Mouse (Mus musculus): ENCODE data around the gene Rpl4. TPM values are rescaled to one million over a fixed set of nuclear protein-coding genes. Genes with fewer than 3 reads are reported as not detected.
"Not testable (repeated sequence)": the region's sequence is repeated elsewhere in the genome, so short reads cannot be mapped to it uniquely, and the experiment has no call there.

Gene Rpl4
- polyA plus RNA-seq, 1 experiment from 2014 or later = 902 TPM

DNA sequence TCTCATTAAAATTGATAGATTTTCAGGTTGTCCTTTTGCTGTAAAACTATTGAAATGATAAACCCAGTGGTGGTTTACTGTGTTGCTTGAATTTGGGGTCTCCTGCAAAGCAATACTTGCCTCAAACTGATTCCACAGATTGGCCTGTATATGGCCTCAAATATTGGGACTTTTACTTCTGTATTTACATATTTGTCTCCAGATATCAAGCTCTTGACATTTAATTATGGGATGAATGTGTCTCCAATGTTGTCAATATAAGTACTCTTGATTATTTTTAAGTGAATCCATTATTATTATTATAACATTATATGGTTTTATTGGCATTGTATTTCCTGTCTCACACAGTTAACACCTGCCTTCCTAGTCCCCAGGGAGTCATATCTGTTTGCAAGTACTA, 1.2 kb downstream of the Rpl4 start:
- Histone ChIP-seq H3K27ac (replicated peaks) (no peak overlapping the region), H3K4me3 (ENCODE audit: low read depth, low read length) (peak overlapping the region; percentile 85), H3K27me3 (ENCODE audit: control insufficient read depth, insufficient read depth, low read length) (no peaks in the 10 kb centered on the region), H3K9ac (ENCODE audit: low read length) (peak overlapping the region; percentile 90; the same call in 1 of the 2 replicates), H3K4me1 (replicated peaks; ENCODE audit: control insufficient read depth, insufficient read depth) (0 out of 2 replicates have a peak, but pooled peaks cover 3% of the 10 kb centered on the region), H3K36me3 (ENCODE audit: control insufficient read depth, insufficient read depth, low read length) (peaks cover 24% of the 10 kb centered on the region), H3K9me3 (ENCODE audit: control insufficient read depth, low read length) (no peaks in the 10 kb centered on the region), H3K4me2 (replicated peaks; ENCODE audit: low read depth) (peak overlapping the region; percentile 80)
- ATAC-seq (ENCODE audit: low FRiP score, low TSS enrichment) (no peak), DNase-seq (ENCODE audit: low spot score) (no peak)
- no peak for TF ChIP-seq EP300 (optimal IDR thresholded peaks at IDR 0.05)
- TF ChIP-seq CTCF (IDR thresholded peaks at IDR 0.05; ENCODE audit: low read depth) = no peak

DNA sequence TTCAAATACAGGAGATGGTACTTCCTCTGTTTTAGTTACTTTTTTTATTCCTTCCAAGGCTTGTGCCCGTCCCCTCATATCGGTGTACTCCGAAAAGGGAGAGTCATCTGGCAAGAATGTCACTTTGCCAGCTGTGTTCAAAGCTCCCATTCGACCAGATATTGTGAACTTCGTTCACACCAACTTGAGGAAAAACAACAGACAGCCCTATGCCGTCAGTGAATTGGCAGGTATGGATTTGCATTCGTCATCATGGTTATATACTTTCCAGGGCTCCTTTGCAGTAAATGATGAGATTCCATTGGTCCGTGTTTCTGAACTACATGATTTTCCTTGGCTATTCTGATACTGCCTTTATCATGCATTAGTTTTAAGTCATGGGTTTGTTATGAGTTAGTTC, 1.6 kb downstream of the Rpl4 start:
- Histone ChIP-seq H3K4me2 (replicated peaks; ENCODE audit: low read depth) (peak overlapping the region; percentile 80), H3K4me3 (ENCODE audit: low read depth, low read length) (peak overlapping the region; percentile 85; the same call in 1 of the 2 replicates), H3K9me3 (ENCODE audit: control insufficient read depth, low read length) (no peaks in the 10 kb centered on the region), H3K9ac (ENCODE audit: low read length) (no peak overlapping the region), H3K27me3 (ENCODE audit: control insufficient read depth, insufficient read depth, low read length) (no peaks in the 10 kb centered on the region), H3K4me1 (replicated peaks; ENCODE audit: control insufficient read depth, insufficient read depth) (0 out of 2 replicates have a peak, but pooled peaks cover 3% of the 10 kb centered on the region), H3K27ac (replicated peaks) (no peak overlapping the region), H3K36me3 (ENCODE audit: control insufficient read depth, insufficient read depth, low read length) (peaks cover 24% of the 10 kb centered on the region)
- ATAC-seq (ENCODE audit: low FRiP score, low TSS enrichment) (no peak), DNase-seq (ENCODE audit: low spot score) (no peak)
- TF ChIP-seq CTCF (IDR thresholded peaks at IDR 0.05; ENCODE audit: low read depth) (no peak), EP300 (optimal IDR thresholded peaks at IDR 0.05) (no peak)
- WGBS = 45% methylated on average over 8 of the region's 8 CpGs

DNA sequence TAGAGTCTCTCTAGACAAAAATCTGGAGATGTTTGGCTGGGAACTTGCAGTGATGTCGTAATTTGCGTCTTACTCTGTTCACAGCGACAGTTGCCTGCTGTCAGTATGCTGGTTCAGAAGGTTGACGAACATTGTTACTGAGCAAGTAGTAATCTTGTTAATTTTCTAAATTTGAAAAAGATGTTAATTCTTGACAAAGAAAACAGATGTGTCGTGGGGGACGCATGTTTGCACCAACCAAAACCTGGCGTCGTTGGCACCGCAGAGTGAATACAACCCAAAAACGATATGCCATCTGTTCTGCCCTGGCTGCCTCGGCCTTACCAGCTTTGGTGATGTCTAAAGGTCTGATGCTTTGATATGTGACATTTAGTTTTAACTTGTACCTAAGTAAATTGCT, 2.2 kb downstream of the Rpl4 start:
- WGBS = 78% methylated on average over 11 of the region's 11 CpGs
- H3K4me2 ChIP-seq (replicated peaks; ENCODE audit: low read depth) = no peak overlapping the region
- H3K9ac ChIP-seq (ENCODE audit: low read length) = no peak overlapping the region

DNA sequence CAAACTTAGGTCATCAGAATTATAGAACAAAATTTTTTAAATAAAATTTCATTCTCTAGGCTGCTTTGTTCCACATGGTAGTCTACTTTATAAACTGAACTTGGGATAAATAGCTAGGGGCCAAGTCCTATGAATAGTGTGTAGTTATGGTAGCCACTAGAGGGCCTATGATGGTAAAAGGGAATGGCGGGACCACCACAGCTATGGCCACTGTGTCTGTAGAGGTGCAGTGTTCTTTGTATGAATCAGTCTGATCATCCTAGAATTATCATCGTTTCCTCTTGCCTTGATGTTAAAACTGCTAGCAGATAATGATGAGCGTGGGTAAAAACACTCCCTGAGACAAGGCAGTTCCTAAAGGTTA, 5.4 kb downstream of the Rpl4 start:
- ATAC-seq (ENCODE audit: low FRiP score, low TSS enrichment) = peak; percentile 37; the same call in 1 of the 2 replicates
- H3K36me3 ChIP-seq (ENCODE audit: control insufficient read depth, insufficient read depth, low read length) = peaks cover 24% of the 10 kb centered on the region

More for the DNA sequence above, 2.2 kb downstream of the Rpl4 start:
- DNase-seq (ENCODE audit: low spot score) (no peak), ATAC-seq (ENCODE audit: low FRiP score, low TSS enrichment) (no peak)
- Histone ChIP-seq H3K4me3 (ENCODE audit: low read depth, low read length) (no peak overlapping the region), H3K4me1 (replicated peaks; ENCODE audit: control insufficient read depth, insufficient read depth) (0 out of 2 replicates have a peak, but pooled peaks cover 3% of the 10 kb centered on the region), H3K9me3 (ENCODE audit: control insufficient read depth, low read length) (no peaks in the 10 kb centered on the region), H3K27me3 (ENCODE audit: control insufficient read depth, insufficient read depth, low read length) (no peaks in the 10 kb centered on the region), H3K27ac (replicated peaks) (no peak overlapping the region), H3K36me3 (ENCODE audit: control insufficient read depth, insufficient read depth, low read length) (peaks cover 24% of the 10 kb centered on the region)
- TF ChIP-seq EP300 (optimal IDR thresholded peaks at IDR 0.05) (no peak), CTCF (IDR thresholded peaks at IDR 0.05; ENCODE audit: low read depth) (no peak)

DNA sequence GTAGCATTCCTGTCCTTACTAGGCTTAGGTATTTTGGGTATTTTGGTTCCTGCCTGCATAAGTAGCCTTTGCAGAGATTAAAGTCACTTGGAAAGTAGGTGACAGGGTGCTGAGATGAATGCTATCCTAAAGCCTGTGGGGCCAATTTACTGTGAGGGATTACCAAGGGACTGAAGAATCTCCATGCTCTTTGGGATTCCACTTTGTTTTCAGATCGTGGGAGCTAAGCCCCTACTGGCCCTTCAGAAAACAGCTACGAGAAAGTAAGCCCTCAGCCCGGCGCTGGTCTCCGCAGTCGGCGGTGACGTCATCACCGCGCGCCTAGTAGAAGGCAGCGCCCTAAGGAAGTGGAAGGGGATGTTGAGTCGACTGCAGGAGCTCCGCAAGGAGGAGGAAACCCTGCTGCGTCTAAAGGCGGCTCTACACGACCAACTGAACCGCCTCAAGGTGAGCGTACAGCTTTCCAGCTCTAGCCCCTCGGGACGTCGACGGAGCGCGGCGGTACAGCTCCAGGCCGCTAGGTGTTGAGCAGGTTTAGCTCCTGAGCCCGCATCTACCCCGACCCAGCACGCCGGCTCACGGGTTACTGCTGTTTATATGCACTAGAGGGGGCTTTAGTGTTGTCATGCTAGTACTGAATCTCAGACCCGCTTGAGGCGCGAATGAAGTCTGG, 5.9 kb downstream of the Rpl4 start, which contains the start of gene Snapc5:
Snapc5 (plus strand) TSS at position 301 of the 673 bp plus-strand sequence.
- H3K36me3 ChIP-seq (ENCODE audit: control insufficient read depth, insufficient read depth, low read length) = peaks cover 24% of the 10 kb centered on the region
- under 1% methylated on average over 35 of the region's 35 CpGs for WGBS

More for the DNA sequence above, 5.4 kb downstream of the Rpl4 start:
- peak overlapping the region; percentile 76; the same call in 1 of the 2 replicates for H3K9ac ChIP-seq (ENCODE audit: low read length)
- no peaks in the 10 kb centered on the region for H3K4me1 ChIP-seq (replicated peaks; ENCODE audit: control insufficient read depth, insufficient read depth)
- no peaks in the 10 kb centered on the region for H3K27me3 ChIP-seq (ENCODE audit: control insufficient read depth, insufficient read depth, low read length)
- no peak for DNase-seq (ENCODE audit: low spot score)
- no peaks in the 10 kb centered on the region for H3K9me3 ChIP-seq (ENCODE audit: control insufficient read depth, low read length)
- peak overlapping the region; percentile 69 for H3K4me3 ChIP-seq (ENCODE audit: low read depth, low read length)
- TF ChIP-seq EP300 (optimal IDR thresholded peaks at IDR 0.05) (no peak), CTCF (IDR thresholded peaks at IDR 0.05; ENCODE audit: low read depth) (peak; percentile 63)
- peak overlapping the region; percentile 93 for H3K27ac ChIP-seq (replicated peaks)
- H3K4me2 ChIP-seq (replicated peaks; ENCODE audit: low read depth) = peak overlapping the region; percentile 43
- WGBS = 45% methylated on average over 3 of the region's 3 CpGs

DNA sequence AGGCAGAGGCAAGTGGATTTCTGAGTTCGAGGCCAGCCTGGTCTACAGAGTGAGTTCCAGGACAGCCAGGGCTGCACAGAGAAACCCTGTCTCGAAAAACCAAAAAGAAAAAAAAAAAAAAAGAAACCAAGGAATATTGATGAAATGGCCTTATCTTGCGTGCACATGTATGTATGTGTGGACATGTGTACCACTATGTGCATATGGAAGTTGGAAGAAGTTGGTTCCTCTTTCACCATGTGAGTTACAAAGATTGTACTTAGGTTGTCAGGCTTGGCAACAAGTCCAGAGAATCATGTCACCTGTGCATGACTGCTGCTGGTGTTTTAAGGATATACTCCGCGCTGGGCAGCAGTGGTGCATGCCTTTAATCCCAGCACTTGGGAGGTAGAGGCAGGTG, 10.1 kb downstream of the Rpl4 start:
- DNase-seq (ENCODE audit: low spot score); H3K4me1 ChIP-seq (replicated peaks; ENCODE audit: control insufficient read depth, insufficient read depth); H3K4me2 ChIP-seq (replicated peaks; ENCODE audit: low read depth); H3K9me3 ChIP-seq (ENCODE audit: control insufficient read depth, low read length); H3K9ac ChIP-seq (ENCODE audit: low read length); H3K36me3 ChIP-seq (ENCODE audit: control insufficient read depth, insufficient read depth, low read length); H3K4me3 ChIP-seq (ENCODE audit: low read depth, low read length); H3K27me3 ChIP-seq (ENCODE audit: control insufficient read depth, insufficient read depth, low read length); H3K27ac ChIP-seq (replicated peaks); ATAC-seq (ENCODE audit: low FRiP score, low TSS enrichment): not testable (repeated sequence)
- 93% methylated on average over 5 of the region's 5 CpGs for WGBS

More for the DNA sequence above, 5.9 kb downstream of the Rpl4 start, which contains the start of gene Snapc5:
- Histone ChIP-seq H3K4me1 (replicated peaks; ENCODE audit: control insufficient read depth, insufficient read depth) (no peaks in the 10 kb centered on the region), H3K9ac (ENCODE audit: low read length) (peak within 1 kb of the TSS; percentile 76), H3K27ac (replicated peaks) (peak within 1 kb of the TSS; percentile 93), H3K4me2 (replicated peaks; ENCODE audit: low read depth) (peak within 1 kb of the TSS; percentile 43), H3K27me3 (ENCODE audit: control insufficient read depth, insufficient read depth, low read length) (no peaks in the 10 kb centered on the region), H3K9me3 (ENCODE audit: control insufficient read depth, low read length) (no peaks in the 10 kb centered on the region), H3K4me3 (ENCODE audit: low read depth, low read length) (peak within 1 kb of the TSS; percentile 69)
- peak; percentile 91 for DNase-seq (ENCODE audit: low spot score)
- ATAC-seq (ENCODE audit: low FRiP score, low TSS enrichment) = peak; percentile 95
- TF ChIP-seq EP300 (optimal IDR thresholded peaks at IDR 0.05) (no peak), CTCF (IDR thresholded peaks at IDR 0.05; ENCODE audit: low read depth) (peak; percentile 79)

All from stomach, postnatal 0 days (tissue).